Mouse (Mus musculus) embryo, embryonic 10.5 days (tissue): ENCODE data around the gene Degs2.

Experiments used
- DNase-seq: peaks from one replicate; pipeline ENCODE4 v3.0.0-alpha.2; 2015; ENCODE audit warnings: low spot score

Degs2 gene

GRCm38 (mm10) chr12:108699576-108699975, 2.5 kb downstream of the Degs2 start:
- no peak for DNase-seq

GRCm38 (mm10) chr12:108698697-108699471, 3.2 kb downstream of the Degs2 start:
- DNase-seq: no peak

DNA sequence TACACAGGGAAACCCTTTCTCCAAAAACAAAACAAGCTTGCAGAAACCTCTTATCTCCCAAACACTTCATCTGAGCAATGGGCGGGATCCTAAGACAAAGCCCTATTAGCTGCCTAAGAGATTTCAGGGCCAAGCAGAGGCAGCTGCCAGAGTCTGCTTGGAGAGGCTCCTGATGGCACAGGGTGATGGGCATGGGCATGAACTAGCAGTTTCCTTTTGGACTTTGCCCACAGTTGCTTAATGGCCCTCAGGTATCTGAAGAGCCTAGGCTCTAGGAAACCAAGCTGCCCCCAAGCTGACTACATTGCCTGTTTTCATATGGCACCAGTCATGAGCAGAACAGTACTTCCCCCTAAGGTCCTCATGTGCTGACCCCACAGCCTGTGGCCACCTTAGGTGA, 7.9 kb downstream of the Degs2 start:
- no peak for DNase-seq

DNA sequence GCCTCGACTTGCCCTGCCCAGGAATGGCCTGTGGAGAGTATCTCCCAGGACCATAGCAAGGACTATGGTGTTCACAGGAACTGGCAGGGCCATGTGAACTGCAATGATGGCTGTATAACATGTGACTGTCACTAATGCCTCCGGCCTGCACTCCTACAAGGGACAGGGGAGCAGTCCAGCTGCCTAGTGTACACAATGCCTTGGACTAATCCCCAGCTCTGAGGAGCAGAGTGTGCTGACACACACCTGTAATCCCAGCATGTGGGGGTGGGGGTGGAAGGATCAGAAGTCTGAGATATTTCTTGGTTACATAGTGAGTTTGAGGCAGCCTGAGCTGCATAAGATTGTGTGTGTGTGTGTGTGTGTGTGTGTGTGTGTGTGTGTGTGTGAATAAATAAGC, 8.5 kb downstream of the Degs2 start:
- DNase-seq: no peak

GRCm38 (mm10) chr12:108690529-108690928, 11.6 kb downstream of the Degs2 start:
- no peak for DNase-seq

- no peak for DNase-seq
Observed at GRCm38 (mm10) chr12:108689167-108689566, 12.9 kb downstream of the Degs2 start.

- peak; percentile 18 for DNase-seq
Observed at GRCm38 (mm10) chr12:108686926-108687325, 15.2 kb downstream of the Degs2 start.

DNA sequence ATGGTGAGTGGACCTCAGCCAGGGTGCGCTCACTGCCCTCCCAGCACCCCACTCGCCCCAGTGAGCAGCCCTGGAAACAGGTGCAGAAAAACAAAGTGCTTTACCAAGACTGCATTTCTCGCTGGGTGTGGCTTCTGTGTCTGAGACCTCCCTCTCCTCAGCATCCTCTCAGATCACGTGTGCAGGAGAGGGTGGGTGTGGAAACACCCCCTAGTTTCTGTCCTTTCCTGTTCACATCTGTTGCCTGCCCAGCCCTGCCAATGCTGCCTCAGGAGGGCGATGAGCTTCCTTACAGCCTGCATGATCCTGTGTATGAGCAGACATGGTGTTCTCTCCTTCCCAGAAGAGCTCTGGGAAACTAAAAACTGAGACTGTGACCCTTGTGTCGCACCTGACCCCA, 15.7 kb downstream of the Degs2 start:
- no peak for DNase-seq

- no peak for DNase-seq
Observed at GRCm38 (mm10) chr12:108682240-108683023, 19.7 kb downstream of the Degs2 start.

DNA sequence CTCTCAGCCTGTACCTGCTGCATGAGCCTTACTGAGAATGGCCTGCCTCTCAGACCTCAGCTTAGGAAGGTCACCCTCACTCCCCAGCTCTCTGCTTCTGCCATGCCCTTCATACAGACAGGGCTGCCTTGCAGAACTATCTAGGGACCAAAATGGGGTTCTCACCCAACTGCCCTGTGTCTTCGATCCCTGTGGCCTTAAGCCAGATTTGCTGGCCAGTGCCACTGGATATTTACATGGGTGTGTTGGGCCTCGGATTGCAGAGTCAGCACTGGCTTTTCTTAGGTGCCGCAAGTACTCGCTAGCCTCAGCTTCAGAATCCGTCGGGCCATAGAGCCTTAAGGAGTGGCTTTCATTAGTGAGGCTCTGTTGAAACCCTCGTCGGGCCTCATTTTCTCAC, 21.3 kb downstream of the Degs2 start:
- no peak for DNase-seq

- no peak for DNase-seq
Observed at GRCm38 (mm10) chr12:108678366-108678765, 23.7 kb downstream of the Degs2 start.

- DNase-seq: no peak
Observed at GRCm38 (mm10) chr12:108677116-108677515, 25.0 kb downstream of the Degs2 start.

- DNase-seq: no peak
Observed at GRCm38 (mm10) chr12:108675614-108676401, 26.3 kb downstream of the Degs2 start.

- no peak for DNase-seq
Observed at GRCm38 (mm10) chr12:108674916-108675315, 27.2 kb downstream of the Degs2 start.

DNA sequence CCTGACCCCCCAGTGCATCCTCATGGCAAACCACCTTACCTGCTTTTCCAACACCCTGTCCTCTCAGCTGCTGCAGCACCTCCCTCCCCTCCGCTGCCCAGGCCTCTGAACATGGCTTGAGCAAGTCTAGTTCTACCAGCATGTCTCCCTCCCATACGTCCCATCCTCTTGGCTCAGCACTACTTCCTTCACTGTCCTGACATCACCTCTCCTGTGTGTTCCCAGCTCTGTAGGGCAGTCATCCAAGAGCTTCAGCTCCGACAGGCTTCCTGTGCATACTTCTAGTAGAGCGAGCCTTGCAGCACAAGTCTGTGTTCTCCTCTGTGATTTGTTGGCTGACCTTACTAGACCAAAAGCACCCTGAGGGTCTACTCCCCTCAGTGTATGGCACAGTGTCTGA, 27.6 kb downstream of the Degs2 start:
- DNase-seq: no peak

DNA sequence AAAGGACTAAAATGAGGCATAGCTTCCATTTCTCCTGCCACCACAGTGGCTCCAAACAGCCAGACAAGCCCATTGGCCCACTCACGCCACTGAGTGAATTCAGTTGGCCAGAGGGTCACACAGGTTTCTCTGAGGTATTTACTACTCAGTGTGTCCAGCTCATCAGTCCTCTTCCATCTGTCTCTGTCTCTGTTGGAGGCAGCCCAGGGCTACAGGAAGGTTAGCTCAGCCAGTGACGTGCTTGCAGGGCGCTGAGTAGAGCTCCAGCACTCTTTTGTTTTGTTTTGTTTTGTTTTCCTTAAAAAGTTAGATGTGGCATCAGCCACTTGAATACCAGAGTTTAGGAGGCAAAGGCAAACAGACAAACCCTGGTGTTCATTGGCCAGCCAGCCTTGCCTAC, 28.6 kb downstream of the Degs2 start:
- no peak for DNase-seq

GRCm38 (mm10) chr12:108672908-108673307, 29.2 kb downstream of the Degs2 start:
- DNase-seq: no peak

DNA sequence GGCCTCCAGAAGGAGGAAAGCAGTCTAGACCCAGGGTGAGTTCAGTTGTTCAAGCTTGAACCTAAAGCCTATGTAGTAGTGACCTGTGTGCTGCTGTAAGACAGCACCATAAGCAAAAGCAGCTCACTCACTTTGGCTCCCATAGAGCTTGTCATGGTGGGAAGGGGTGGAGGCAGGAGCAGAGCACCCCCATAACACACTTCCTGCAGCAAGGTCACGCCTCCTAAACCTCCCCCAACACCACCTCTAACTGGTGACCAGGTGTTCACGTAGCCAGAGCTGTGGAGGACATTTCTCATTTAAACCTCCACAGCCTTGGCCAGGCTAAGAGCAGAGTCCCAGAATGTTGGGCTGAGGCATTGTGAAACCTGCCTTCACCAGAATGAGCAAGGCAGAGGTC, 30.6 kb downstream of the Degs2 start:
- DNase-seq: no peak

DNA sequence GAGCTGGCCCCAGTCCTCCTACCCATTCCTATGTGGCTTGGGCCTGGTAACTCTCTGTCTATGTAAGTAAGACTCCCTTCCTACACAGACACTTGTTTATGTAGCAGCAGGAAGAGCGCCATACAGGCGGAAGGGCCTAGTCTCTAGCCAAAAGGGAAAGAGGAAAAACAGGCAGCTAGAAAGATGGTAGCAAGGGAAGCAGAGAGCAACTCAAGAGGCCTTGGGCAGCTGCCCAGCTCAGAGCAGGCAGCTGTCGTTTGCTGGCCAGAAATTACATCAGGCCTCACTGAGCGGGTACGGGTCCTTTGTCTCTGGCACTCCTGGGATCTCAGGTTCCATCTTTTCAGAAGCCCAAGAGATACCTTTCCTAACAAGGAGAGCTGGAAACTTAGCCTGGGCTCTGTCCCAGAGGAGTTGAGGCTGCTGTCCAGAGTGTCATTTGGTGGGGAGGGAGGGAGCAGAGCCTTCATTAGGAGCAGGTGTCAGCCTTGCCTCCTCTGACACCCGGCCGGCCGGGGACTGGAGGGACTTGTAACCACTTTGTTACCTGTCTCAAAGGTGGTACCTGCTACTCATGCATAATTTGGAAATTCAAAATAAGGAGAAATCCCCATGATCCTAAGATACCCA, 33.4 kb downstream of the Degs2 start:
- no peak for DNase-seq

GRCm38 (mm10) chr12:108657350-108657749, 44.8 kb downstream of the Degs2 start:
- peak; percentile 51 for DNase-seq

DNA sequence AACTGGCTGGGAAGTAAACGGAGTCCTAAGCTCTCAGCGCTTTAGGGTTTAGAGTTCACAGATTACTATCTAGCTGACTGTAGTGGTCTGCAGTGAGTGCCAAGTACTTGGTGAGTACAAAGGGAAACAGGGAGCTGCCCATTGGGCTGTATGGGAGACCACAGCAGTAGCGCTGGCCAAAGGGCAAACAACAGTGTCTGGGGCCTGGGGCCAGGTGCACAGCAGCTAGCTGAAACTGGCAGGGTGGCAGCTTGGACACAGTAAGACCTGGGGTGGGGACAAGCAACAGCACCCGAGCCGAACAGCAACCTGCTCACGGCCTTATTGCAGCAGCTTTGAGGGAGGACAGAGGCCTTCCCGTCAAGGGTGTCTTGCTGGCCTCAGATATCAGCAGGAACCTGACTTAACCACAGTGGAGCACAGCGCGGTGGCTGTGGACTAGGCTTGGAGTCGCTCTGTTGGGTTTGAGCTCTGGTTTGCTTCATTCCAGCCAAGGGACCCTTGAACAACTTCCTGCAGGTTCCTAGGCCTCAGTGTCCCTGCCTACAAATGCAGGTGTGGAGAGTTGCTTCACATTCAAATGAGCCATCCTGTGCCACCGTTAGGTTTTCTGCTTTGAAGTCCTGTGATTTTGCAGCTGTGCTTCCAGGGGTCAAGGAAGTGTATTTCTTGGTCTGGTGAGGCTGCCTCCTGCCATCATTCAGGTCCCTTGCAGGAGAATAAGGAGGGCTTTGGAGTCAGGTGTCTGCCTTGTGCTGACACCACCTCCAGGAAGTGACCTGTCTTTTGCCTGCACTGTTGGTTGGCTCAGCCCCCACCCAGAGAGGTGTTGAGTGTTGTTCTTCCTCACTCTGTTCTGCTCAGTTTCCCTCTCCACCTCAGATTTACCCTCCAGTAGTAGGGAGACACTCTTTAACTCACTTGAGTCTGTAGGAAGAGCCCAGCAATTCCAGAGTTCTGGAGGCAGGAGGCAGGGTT, 48.5 kb downstream of the Degs2 start:
- DNase-seq: no peak
